Mouse (Mus musculus): ENCODE results near the gene Gm21746.
"Not testable (repeated sequence)": the region's sequence is repeated elsewhere in the genome, so short reads cannot be mapped to it uniquely, and the experiment has no call there.

- TF ChIP-seq CTCF (IDR thresholded peaks at IDR 0.05; ENCODE audit: low read depth, low read length); GATA1 (IDR thresholded peaks at IDR 0.05; ENCODE audit: borderline replicate concordance, low read length); TAL1 (conservative IDR thresholded peaks at IDR 0.05; ENCODE audit: low read depth, low read length); POLR2AphosphoS5 (IDR thresholded peaks at IDR 0.05; ENCODE audit: insufficient replicate concordance, low read depth, low read length); GATA2 (IDR thresholded peaks at IDR 0.05; ENCODE audit: borderline replicate concordance, low read depth, low read length): not testable (repeated sequence)
Measured at GRCm38 (mm10) chrY:6266798-6267197, 29.0 kb upstream of the Gm21746 start, which contains the start of gene Gm20873.
